Mouse (Mus musculus) WW6 (cell line): ENCODE results near the gene Mtus2.
A peak's percentile ranks its signal among the peaks of the same experiment; 100 is the strongest.

ENCODE experiments used
- DNase-seq: peaks from one replicate; pipeline ENCODE4 v3.0.0-alpha.2; 2013; ENCODE audit warnings: low read depth, low spot score

Gene Mtus2

GRCm38 (mm10) chr5:148181308-148181630, 224.1 kb downstream of the Mtus2 start:
- DNase-seq = no peak

- no peak for DNase-seq
These were observed 224.8 kb downstream of the Mtus2 start for GRCm38 (mm10) chr5:148181901-148182300.

- DNase-seq = no peak
These were observed 228.8 kb downstream of the Mtus2 start for GRCm38 (mm10) chr5:148185898-148186297.

GRCm38 (mm10) chr5:148191416-148191815, 234.3 kb downstream of the Mtus2 start:
- peak; percentile 40 for DNase-seq

- no peak for DNase-seq
These were observed 254.7 kb downstream of the Mtus2 start for GRCm38 (mm10) chr5:148211831-148212230.

- DNase-seq = no peak
These were observed 259.7 kb downstream of the Mtus2 start for GRCm38 (mm10) chr5:148216786-148217185.

- DNase-seq = no peak
These were observed 265.8 kb downstream of the Mtus2 start for GRCm38 (mm10) chr5:148222898-148223297.

GRCm38 (mm10) chr5:148224004-148224403, 266.9 kb downstream of the Mtus2 start:
- DNase-seq = no peak

GRCm38 (mm10) chr5:148233714-148234113, 276.6 kb downstream of the Mtus2 start:
- no peak for DNase-seq

GRCm38 (mm10) chr5:148236616-148237015, 279.5 kb downstream of the Mtus2 start:
- no peak for DNase-seq

- DNase-seq = no peak
These were observed 281.9 kb downstream of the Mtus2 start for GRCm38 (mm10) chr5:148239067-148239466.

- DNase-seq = no peak
These were observed 282.6 kb downstream of the Mtus2 start for GRCm38 (mm10) chr5:148239757-148240156.

GRCm38 (mm10) chr5:148241932-148242331, 284.8 kb downstream of the Mtus2 start:
- peak; percentile 49 for DNase-seq

GRCm38 (mm10) chr5:148244471-148244870, 287.4 kb downstream of the Mtus2 start:
- DNase-seq = no peak

GRCm38 (mm10) chr5:148245386-148245785, 288.3 kb downstream of the Mtus2 start:
- no peak for DNase-seq

GRCm38 (mm10) chr5:148248236-148248635, 291.1 kb downstream of the Mtus2 start:
- DNase-seq = no peak

GRCm38 (mm10) chr5:148251847-148252246, 294.7 kb downstream of the Mtus2 start:
- DNase-seq = no peak

GRCm38 (mm10) chr5:148262016-148262415, 304.9 kb downstream of the Mtus2 start:
- DNase-seq = no peak

GRCm38 (mm10) chr5:148264819-148265707, 307.9 kb downstream of the Mtus2 start:
- no peak for DNase-seq

GRCm38 (mm10) chr5:148266841-148267240, 309.7 kb downstream of the Mtus2 start:
- no peak for DNase-seq

- DNase-seq = no peak
These were observed 310.3 kb downstream of the Mtus2 start for GRCm38 (mm10) chr5:148267446-148267845.

- no peak for DNase-seq
These were observed 314.9 kb downstream of the Mtus2 start for GRCm38 (mm10) chr5:148272065-148272464.

GRCm38 (mm10) chr5:148272771-148273170, 315.7 kb downstream of the Mtus2 start:
- no peak for DNase-seq

GRCm38 (mm10) chr5:148278233-148278632, 321.1 kb downstream of the Mtus2 start:
- no peak for DNase-seq
